Mouse (Mus musculus): ENCODE measurements around the gene Pik3ap1.

DNA sequence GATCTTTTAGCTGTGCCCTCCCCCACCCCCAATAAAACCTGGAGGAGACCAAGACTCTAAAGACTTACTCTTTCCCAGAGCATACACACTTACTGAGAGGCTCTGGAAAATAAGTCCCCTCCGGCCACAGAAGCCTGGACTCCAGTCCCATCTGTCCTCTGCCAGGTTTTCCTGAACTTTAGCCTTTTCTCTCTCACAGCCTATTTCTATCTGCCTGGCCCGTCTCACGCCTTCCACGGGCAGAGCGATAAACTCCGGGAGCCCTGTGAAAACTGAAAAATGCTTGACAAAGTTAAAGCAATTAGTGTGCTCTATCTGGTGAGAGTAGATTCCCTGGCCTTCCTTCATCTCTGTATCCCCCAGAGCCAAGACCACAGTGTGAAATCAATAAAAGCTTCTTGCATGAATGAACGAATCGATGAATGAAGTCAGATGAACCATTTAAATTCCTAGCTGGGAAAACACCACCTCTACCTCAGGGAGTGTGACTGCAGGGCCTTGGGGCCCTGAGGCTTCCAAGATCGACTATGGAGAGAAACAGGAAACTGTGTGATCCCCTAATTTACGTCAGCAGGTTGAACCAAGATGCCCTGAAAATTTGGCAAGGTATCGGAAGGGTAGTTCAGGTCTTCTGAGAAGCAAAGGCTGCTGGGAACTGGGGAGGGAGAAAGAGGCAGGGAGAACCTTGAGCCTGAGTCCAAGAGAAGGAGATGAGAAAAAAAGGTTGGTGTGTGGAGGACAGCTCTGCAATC is 38.6 kb downstream of the Pik3ap1 start:
- TF ChIP-seq POLR2A (IDR thresholded peaks at IDR 0.05; ENCODE audit: low read depth, low read length) (no peak), CTCF (IDR thresholded peaks at IDR 0.05; ENCODE audit: borderline replicate concordance, insufficient read depth, low read length) (no peak)
